Mouse (Mus musculus): ENCODE data around the gene Vasp. TPM values are rescaled to one million over a fixed set of nuclear protein-coding genes. Genes with fewer than 3 reads are reported as not detected.

Vasp gene
- polyA plus RNA-seq, 1 experiment = 189 TPM

GRCm38 (mm10) chr7:19309884-19310641, 38.4 kb upstream of the Vasp start, which contains the start of gene Fosb:
Gene Fosb (minus strand): TSS chr7:19310051.
- no peaks in the 10 kb centered on the region for H3K27me3 ChIP-seq (ENCODE audit: control insufficient read depth, insufficient read depth, insufficient read length)
- H3ac ChIP-seq (ENCODE audit: control insufficient read depth, insufficient read length) = peak within 1 kb of the TSS; percentile 13
- no peaks in the 10 kb centered on the region for H3K79me2 ChIP-seq (ENCODE audit: control insufficient read depth, insufficient read depth)
- peak; percentile 98 for TF ChIP-seq SRF (IDR thresholded peaks at IDR 0.05; ENCODE audit: control insufficient read depth, insufficient read length, low read depth)
- no peak for TF ChIP-seq MYOD1 (IDR thresholded peaks at IDR 0.05; ENCODE audit: control insufficient read depth in 1 of 3, insufficient read length in 2 of 3, low read depth in 2 of 3)
- no peak for TF ChIP-seq TCF3 (IDR thresholded peaks at IDR 0.05; ENCODE audit: insufficient read length, low read depth)
- TF ChIP-seq POLR2A (IDR thresholded peaks at IDR 0.05; ENCODE audit: insufficient read length, low read depth) = peak; percentile 52
- peak; percentile 40 for TF ChIP-seq E2F4 (IDR thresholded peaks at IDR 0.05; ENCODE audit: insufficient read depth)
- no peak for TF ChIP-seq POLR2AphosphoS2 (IDR thresholded peaks at IDR 0.05; ENCODE audit: insufficient read length, low read depth)
- no peak for TF ChIP-seq REST (IDR thresholded peaks at IDR 0.05; ENCODE audit: insufficient read depth, insufficient read length)
- 0 out of 2 replicates have a peak, but pooled peaks have one; percentile 13 for TF ChIP-seq CEBPB (IDR thresholded peaks at IDR 0.05; ENCODE audit: insufficient read depth, poor library complexity, severe bottlenecking)
- peak within 1 kb of the TSS; percentile 100 for H3K4me2 ChIP-seq (ENCODE audit: low read depth)
- H3K36me3 ChIP-seq (ENCODE audit: control insufficient read depth, insufficient read depth) = no peaks in the 10 kb centered on the region
- peak within 1 kb of the TSS; percentile 65 for H3K4me3 ChIP-seq

GRCm38 (mm10) chr7:19309278-19309883, 37.8 kb upstream of the Vasp start:
- Histone ChIP-seq H3K36me3 (ENCODE audit: control insufficient read depth, insufficient read depth) (no peaks in the 10 kb centered on the region), H3K4me3 (peak overlapping the region; percentile 65), H3ac (ENCODE audit: control insufficient read depth, insufficient read length) (peak overlapping the region; percentile 13), H3K79me2 (ENCODE audit: control insufficient read depth, insufficient read depth) (no peaks in the 10 kb centered on the region), H3K4me2 (ENCODE audit: low read depth) (peak overlapping the region; percentile 100), H3K27me3 (ENCODE audit: control insufficient read depth, insufficient read depth, insufficient read length) (no peaks in the 10 kb centered on the region)
- TF ChIP-seq POLR2AphosphoS2 (IDR thresholded peaks at IDR 0.05; ENCODE audit: insufficient read length, low read depth) = no peak
- no peak for TF ChIP-seq SRF (IDR thresholded peaks at IDR 0.05; ENCODE audit: control insufficient read depth, insufficient read length, low read depth)
- no peak for TF ChIP-seq MYOD1 (IDR thresholded peaks at IDR 0.05; ENCODE audit: control insufficient read depth in 1 of 3, insufficient read length in 2 of 3, low read depth in 2 of 3)

GRCm38 (mm10) chr7:19308454-19309277, 37.0 kb upstream of the Vasp start:
- H3ac ChIP-seq (ENCODE audit: control insufficient read depth, insufficient read length) = peak overlapping the region; percentile 13
- peak; percentile 62 for TF ChIP-seq POLR2AphosphoS2 (IDR thresholded peaks at IDR 0.05; ENCODE audit: insufficient read length, low read depth)
- TF ChIP-seq MYOD1 (IDR thresholded peaks at IDR 0.05; ENCODE audit: control insufficient read depth in 1 of 3, insufficient read length in 2 of 3, low read depth in 2 of 3) = peak in 1 of 3 experiments; percentile 13
- no peak for TF ChIP-seq E2F4 (IDR thresholded peaks at IDR 0.05; ENCODE audit: insufficient read depth)
- TF ChIP-seq MYOG (IDR thresholded peaks at IDR 0.05; ENCODE audit: control insufficient read depth in 1 of 3, insufficient read depth in 1 of 3, insufficient read length in 2 of 3, low read depth in 2 of 3) = peak in 1 of 3 experiments; percentile 14
- peak; percentile 67 for TF ChIP-seq POLR2A (IDR thresholded peaks at IDR 0.05; ENCODE audit: insufficient read length, low read depth)
- no peak for TF ChIP-seq TCF12 (IDR thresholded peaks at IDR 0.05; ENCODE audit: insufficient read depth, poor library complexity, severe bottlenecking)
- no peak for TF ChIP-seq TCF3 (IDR thresholded peaks at IDR 0.05; ENCODE audit: insufficient read length, low read depth)
- TF ChIP-seq SRF (IDR thresholded peaks at IDR 0.05; ENCODE audit: control insufficient read depth, insufficient read length, low read depth) = peak; percentile 47

GRCm38 (mm10) chr7:19307739-19308453, 36.3 kb upstream of the Vasp start:
- Histone ChIP-seq H3K79me2 (ENCODE audit: control insufficient read depth, insufficient read depth) (no peaks in the 10 kb centered on the region), H3K36me3 (ENCODE audit: control insufficient read depth, insufficient read depth) (no peaks in the 10 kb centered on the region), H3K27me3 (ENCODE audit: control insufficient read depth, insufficient read depth, insufficient read length) (no peaks in the 10 kb centered on the region), H3K4me2 (ENCODE audit: low read depth) (peak overlapping the region; percentile 100), H3ac (ENCODE audit: control insufficient read depth, insufficient read length) (no peak overlapping the region), H3K4me3 (peak overlapping the region; percentile 65)
- TF ChIP-seq MYOD1 (IDR thresholded peaks at IDR 0.05; ENCODE audit: control insufficient read depth in 1 of 3, insufficient read length in 2 of 3, low read depth in 2 of 3) = no peak
- TF ChIP-seq MYOG (IDR thresholded peaks at IDR 0.05; ENCODE audit: control insufficient read depth in 1 of 3, insufficient read depth in 1 of 3, insufficient read length in 2 of 3, low read depth in 2 of 3) = no peak
- peak; percentile 2 for TF ChIP-seq POLR2A (IDR thresholded peaks at IDR 0.05; ENCODE audit: insufficient read length, low read depth)

More at GRCm38 (mm10) chr7:19308454-19309277, 37.0 kb upstream of the Vasp start:
- no peaks in the 10 kb centered on the region for H3K79me2 ChIP-seq (ENCODE audit: control insufficient read depth, insufficient read depth)
- H3K36me3 ChIP-seq (ENCODE audit: control insufficient read depth, insufficient read depth) = no peaks in the 10 kb centered on the region
- H3K4me3 ChIP-seq = peak overlapping the region; percentile 65
- H3K27me3 ChIP-seq (ENCODE audit: control insufficient read depth, insufficient read depth, insufficient read length) = no peaks in the 10 kb centered on the region
- H3K4me2 ChIP-seq (ENCODE audit: low read depth) = peak overlapping the region; percentile 100

Measured in myocyte (in vitro differentiated cells).